Mouse (Mus musculus) left cerebral cortex, adult 18-20 months (tissue): ENCODE measurements at regions not wholly inside any gene's neighbourhood (a gene's known extent, or its start where the extent isn't known, plus 50 kb on each side); places are given as distances from the start of the nearest gene placed in this dataset.

Experiments used
- DNase-seq, 2 experiments: peaks; one replicate each; pipeline ENCODE4 v3.0.0; 2021 to 2022; ENCODE audit warnings: low spot score in 2 of 2, mixed read lengths in 1 of 2

- no peak for DNase-seq
These were observed 1068.5 kb upstream of the Klhl29 start for GRCm38 (mm10) chr12:6444026-6444425.

- DNase-seq, result peak in 1 of 2 experiments; percentile 1
These were observed 1042.3 kb upstream of the Klhl29 start for GRCm38 (mm10) chr12:6417804-6418203.

- no peak for DNase-seq
These were observed 1025.1 kb upstream of the Klhl29 start for GRCm38 (mm10) chr12:6400591-6400990.

GRCm38 (mm10) chr12:6381833-6382232, 1006.4 kb upstream of the Klhl29 start:
- peak; percentile 2 to 3 for DNase-seq

GRCm38 (mm10) chr12:6367611-6368010, 992.1 kb upstream of the Klhl29 start:
- DNase-seq, result no peak
